Mouse (Mus musculus): ENCODE results near the gene Fchsd2. TPM values are rescaled to one million over a fixed set of nuclear protein-coding genes. Genes with fewer than 3 reads are reported as not detected.

Gene Fchsd2
- polyA plus RNA-seq, 1 experiment from 2014 or later: 22.1 TPM

GRCm38 (mm10) chr7:101109856-101110350 is 17.2 kb downstream of the Fchsd2 start:
- 11% methylated on average over 8 of the region's 8 CpGs for WGBS
- Histone ChIP-seq H3K27me3 (ENCODE audit: control insufficient read depth, insufficient read depth, low read length) (no peaks in the 10 kb centered on the region), H3K9me3 (ENCODE audit: control insufficient read depth, low read length) (no peaks in the 10 kb centered on the region), H3K9ac (ENCODE audit: low read length) (peak overlapping the region; percentile 93), H3K36me3 (ENCODE audit: control insufficient read depth, insufficient read depth, low read length) (0 out of 2 replicates have a peak, but pooled peaks cover 2% of the 10 kb centered on the region), H3K4me2 (ENCODE audit: low read depth, severe bottlenecking) (peak overlapping the region; percentile 89), H3K4me1 (ENCODE audit: control insufficient read depth, insufficient read depth, low read length) (peaks cover 10% of the 10 kb centered on the region), H3K27ac (replicated peaks; ENCODE audit: low read depth, low read length) (no peak overlapping the region), H3K4me3 (ENCODE audit: low read depth, low read length) (peak overlapping the region; percentile 83)
- ATAC-seq (ENCODE audit: insufficient number of reproducible peaks, low FRiP score, low TSS enrichment, low read depth) (no peak), DNase-seq (ENCODE audit: low spot score) (peak; percentile 28)

DNA sequence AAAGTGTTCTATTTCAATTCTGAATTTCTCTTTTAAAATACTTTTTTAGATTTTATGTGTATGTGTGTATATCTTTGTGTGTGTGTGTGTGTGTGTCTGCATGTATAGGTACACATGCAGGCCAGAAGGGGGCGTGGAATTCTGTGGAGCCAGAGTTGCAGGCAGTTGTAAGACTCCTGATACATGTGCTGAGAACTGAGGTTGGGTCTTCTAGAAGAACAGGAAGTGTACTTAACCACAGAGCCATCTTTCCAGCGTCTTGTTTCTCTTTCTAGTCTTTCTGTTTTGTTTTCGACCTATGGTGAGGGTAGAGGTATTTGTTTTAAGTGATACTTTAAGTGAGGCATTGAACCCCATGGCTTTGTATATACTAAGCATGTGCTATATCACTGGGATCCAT is 20.7 kb downstream of the Fchsd2 start:
- Histone ChIP-seq H3K27ac (replicated peaks; ENCODE audit: low read depth, low read length) (no peak overlapping the region), H3K36me3 (ENCODE audit: control insufficient read depth, insufficient read depth, low read length) (peaks cover 2% of the 10 kb centered on the region; the same call in 1 of the 2 replicates), H3K9ac (ENCODE audit: low read length) (no peak overlapping the region), H3K27me3 (ENCODE audit: control insufficient read depth, insufficient read depth, low read length) (no peaks in the 10 kb centered on the region), H3K4me1 (ENCODE audit: control insufficient read depth, insufficient read depth, low read length) (peaks cover 8% of the 10 kb centered on the region), H3K4me2 (ENCODE audit: low read depth, severe bottlenecking) (no peak overlapping the region), H3K4me3 (ENCODE audit: low read depth, low read length) (no peak overlapping the region), H3K9me3 (ENCODE audit: control insufficient read depth, low read length) (no peaks in the 10 kb centered on the region)
- no peak for ATAC-seq (ENCODE audit: insufficient number of reproducible peaks, low FRiP score, low TSS enrichment, low read depth)
- 89% methylated on average over 3 of the region's 3 CpGs for WGBS
- DNase-seq (ENCODE audit: low spot score): no peak

- 86% methylated on average over 1 of the region's 1 CpGs for WGBS
- ATAC-seq (ENCODE audit: insufficient number of reproducible peaks, low FRiP score, low TSS enrichment, low read depth) (no peak), DNase-seq (ENCODE audit: low spot score) (no peak)
Observed at GRCm38 (mm10) chr7:101114328-101114727, 21.7 kb downstream of the Fchsd2 start.

DNA sequence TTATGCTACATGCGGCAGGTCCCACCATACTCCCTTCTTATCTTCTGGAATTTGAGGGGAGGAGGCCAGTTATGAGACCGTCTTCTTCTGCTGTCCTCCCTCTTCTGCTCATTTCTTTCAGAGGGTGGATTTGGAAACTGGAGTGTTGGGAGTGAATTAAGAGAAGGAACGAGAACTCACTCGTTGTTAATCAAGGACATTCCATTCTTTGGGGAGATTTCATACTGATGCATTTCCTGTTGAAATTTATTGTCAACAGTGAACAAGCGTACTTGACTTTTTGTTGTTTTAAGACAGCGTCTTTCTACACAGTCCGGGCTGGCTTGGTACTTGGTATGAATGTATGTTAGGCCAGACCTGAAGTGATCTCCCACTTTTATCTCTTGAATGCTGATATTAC is 26.7 kb downstream of the Fchsd2 start:
- Histone ChIP-seq H3K9me3 (ENCODE audit: control insufficient read depth, low read length) (no peaks in the 10 kb centered on the region), H3K9ac (ENCODE audit: low read length) (no peak overlapping the region), H3K27ac (replicated peaks; ENCODE audit: low read depth, low read length) (no peak overlapping the region), H3K4me3 (ENCODE audit: low read depth, low read length) (no peak overlapping the region), H3K4me1 (ENCODE audit: control insufficient read depth, insufficient read depth, low read length) (no peaks in the 10 kb centered on the region), H3K4me2 (ENCODE audit: low read depth, severe bottlenecking) (no peak overlapping the region), H3K36me3 (ENCODE audit: control insufficient read depth, insufficient read depth, low read length) (peaks cover 4% of the 10 kb centered on the region; the same call in 1 of the 2 replicates), H3K27me3 (ENCODE audit: control insufficient read depth, insufficient read depth, low read length) (no peaks in the 10 kb centered on the region)
- ATAC-seq (ENCODE audit: insufficient number of reproducible peaks, low FRiP score, low TSS enrichment, low read depth) (no peak), DNase-seq (ENCODE audit: low spot score) (no peak)
- 94% methylated on average over 7 of the region's 7 CpGs for WGBS

More at GRCm38 (mm10) chr7:101114328-101114727, 21.7 kb downstream of the Fchsd2 start:
- Histone ChIP-seq H3K27ac (replicated peaks; ENCODE audit: low read depth, low read length) (no peak overlapping the region), H3K9me3 (ENCODE audit: control insufficient read depth, low read length) (no peaks in the 10 kb centered on the region), H3K27me3 (ENCODE audit: control insufficient read depth, insufficient read depth, low read length) (no peaks in the 10 kb centered on the region), H3K9ac (ENCODE audit: low read length) (no peak overlapping the region), H3K4me2 (ENCODE audit: low read depth, severe bottlenecking) (no peak overlapping the region), H3K4me1 (ENCODE audit: control insufficient read depth, insufficient read depth, low read length) (peaks cover 8% of the 10 kb centered on the region), H3K36me3 (ENCODE audit: control insufficient read depth, insufficient read depth, low read length) (peaks cover 3% of the 10 kb centered on the region; the same call in 1 of the 2 replicates), H3K4me3 (ENCODE audit: low read depth, low read length) (no peak overlapping the region)

GRCm38 (mm10) chr7:101123579-101124347 is 31.1 kb downstream of the Fchsd2 start:
- H3K9ac ChIP-seq (ENCODE audit: low read length): no peak overlapping the region
- no peak overlapping the region for H3K4me2 ChIP-seq (ENCODE audit: low read depth, severe bottlenecking)
- no peak overlapping the region for H3K27ac ChIP-seq (replicated peaks; ENCODE audit: low read depth, low read length)
- H3K9me3 ChIP-seq (ENCODE audit: control insufficient read depth, low read length): no peaks in the 10 kb centered on the region
- ATAC-seq (ENCODE audit: insufficient number of reproducible peaks, low FRiP score, low TSS enrichment, low read depth) (no peak), DNase-seq (ENCODE audit: low spot score) (no peak)
- 75% methylated on average over 6 of the region's 6 CpGs for WGBS
- no peaks in the 10 kb centered on the region for H3K27me3 ChIP-seq (ENCODE audit: control insufficient read depth, insufficient read depth, low read length)
- no peak overlapping the region for H3K4me3 ChIP-seq (ENCODE audit: low read depth, low read length)
- H3K4me1 ChIP-seq (ENCODE audit: control insufficient read depth, insufficient read depth, low read length): no peaks in the 10 kb centered on the region
- peaks cover 6% of the 10 kb centered on the region; the same call in 1 of the 2 replicates for H3K36me3 ChIP-seq (ENCODE audit: control insufficient read depth, insufficient read depth, low read length)

- Histone ChIP-seq H3K4me2 (ENCODE audit: low read depth, severe bottlenecking) (no peak overlapping the region), H3K27me3 (ENCODE audit: control insufficient read depth, insufficient read depth, low read length) (no peaks in the 10 kb centered on the region), H3K4me1 (ENCODE audit: control insufficient read depth, insufficient read depth, low read length) (no peaks in the 10 kb centered on the region), H3K36me3 (ENCODE audit: control insufficient read depth, insufficient read depth, low read length) (0 out of 2 replicates have a peak, but pooled peaks cover 2% of the 10 kb centered on the region), H3K4me3 (ENCODE audit: low read depth, low read length) (no peak overlapping the region), H3K9me3 (ENCODE audit: control insufficient read depth, low read length) (no peaks in the 10 kb centered on the region), H3K9ac (ENCODE audit: low read length) (no peak overlapping the region), H3K27ac (replicated peaks; ENCODE audit: low read depth, low read length) (no peak overlapping the region)
- no peak for DNase-seq (ENCODE audit: low spot score)
- WGBS: 89% methylated on average over 3 of the region's 3 CpGs
- ATAC-seq (ENCODE audit: insufficient number of reproducible peaks, low FRiP score, low TSS enrichment, low read depth): no peak
Observed at GRCm38 (mm10) chr7:101127737-101128136, 35.1 kb downstream of the Fchsd2 start.

DNA sequence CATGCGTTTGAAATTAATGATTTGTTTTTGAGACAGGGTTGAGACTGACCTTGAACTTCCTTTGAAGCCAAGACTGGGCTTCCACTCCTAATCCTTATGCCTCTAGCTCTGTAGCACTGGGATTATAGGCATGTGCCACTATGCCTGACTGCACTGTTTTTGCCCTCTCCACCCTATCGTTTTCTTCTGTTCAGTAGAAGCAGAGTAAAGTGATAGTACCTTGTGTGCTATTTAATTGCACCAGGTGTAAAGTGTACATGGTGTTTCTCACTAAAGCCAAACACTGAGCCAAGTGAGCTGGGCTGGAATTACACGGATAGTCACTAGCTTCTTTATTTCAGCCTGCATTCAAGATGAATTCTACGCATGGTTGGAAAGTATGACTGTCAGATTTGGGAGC is 35.9 kb downstream of the Fchsd2 start:
- Histone ChIP-seq H3K9me3 (ENCODE audit: control insufficient read depth, low read length) (no peaks in the 10 kb centered on the region), H3K36me3 (ENCODE audit: control insufficient read depth, insufficient read depth, low read length) (0 out of 2 replicates have a peak, but pooled peaks cover 2% of the 10 kb centered on the region), H3K4me2 (ENCODE audit: low read depth, severe bottlenecking) (no peak overlapping the region), H3K27me3 (ENCODE audit: control insufficient read depth, insufficient read depth, low read length) (no peaks in the 10 kb centered on the region), H3K27ac (replicated peaks; ENCODE audit: low read depth, low read length) (no peak overlapping the region), H3K4me3 (ENCODE audit: low read depth, low read length) (no peak overlapping the region), H3K9ac (ENCODE audit: low read length) (no peak overlapping the region), H3K4me1 (ENCODE audit: control insufficient read depth, insufficient read depth, low read length) (no peaks in the 10 kb centered on the region)
- ATAC-seq (ENCODE audit: insufficient number of reproducible peaks, low FRiP score, low TSS enrichment, low read depth) (no peak), DNase-seq (ENCODE audit: low spot score) (no peak)
- WGBS: 89% methylated on average over 4 of the region's 4 CpGs

GRCm38 (mm10) chr7:101130646-101131045 is 38.0 kb downstream of the Fchsd2 start:
- no peaks in the 10 kb centered on the region for H3K9me3 ChIP-seq (ENCODE audit: control insufficient read depth, low read length)
- no peak for ATAC-seq (ENCODE audit: insufficient number of reproducible peaks, low FRiP score, low TSS enrichment, low read depth)

More at GRCm38 (mm10) chr7:101130646-101131045, 38.0 kb downstream of the Fchsd2 start:
- WGBS: 79% methylated on average over 3 of the region's 3 CpGs
- Histone ChIP-seq H3K27ac (replicated peaks; ENCODE audit: low read depth, low read length) (no peak overlapping the region), H3K4me3 (ENCODE audit: low read depth, low read length) (no peak overlapping the region), H3K4me2 (ENCODE audit: low read depth, severe bottlenecking) (no peak overlapping the region), H3K9ac (ENCODE audit: low read length) (no peak overlapping the region), H3K4me1 (ENCODE audit: control insufficient read depth, insufficient read depth, low read length) (no peaks in the 10 kb centered on the region), H3K36me3 (ENCODE audit: control insufficient read depth, insufficient read depth, low read length) (0 out of 2 replicates have a peak, but pooled peaks cover 2% of the 10 kb centered on the region), H3K27me3 (ENCODE audit: control insufficient read depth, insufficient read depth, low read length) (no peaks in the 10 kb centered on the region)
- DNase-seq (ENCODE audit: low spot score): no peak
